Mouse (Mus musculus): ENCODE results near the gene Rab5b. TPM values are rescaled to one million over a fixed set of nuclear protein-coding genes. Genes with fewer than 3 reads are reported as not detected.

The Rab5b gene
- 71.3 and 72.9 TPM in 2 replicates for polyA plus RNA-seq (2016; fragmentation: Nextera tagmentation; extraction: Ambion mirVana)

DNA sequence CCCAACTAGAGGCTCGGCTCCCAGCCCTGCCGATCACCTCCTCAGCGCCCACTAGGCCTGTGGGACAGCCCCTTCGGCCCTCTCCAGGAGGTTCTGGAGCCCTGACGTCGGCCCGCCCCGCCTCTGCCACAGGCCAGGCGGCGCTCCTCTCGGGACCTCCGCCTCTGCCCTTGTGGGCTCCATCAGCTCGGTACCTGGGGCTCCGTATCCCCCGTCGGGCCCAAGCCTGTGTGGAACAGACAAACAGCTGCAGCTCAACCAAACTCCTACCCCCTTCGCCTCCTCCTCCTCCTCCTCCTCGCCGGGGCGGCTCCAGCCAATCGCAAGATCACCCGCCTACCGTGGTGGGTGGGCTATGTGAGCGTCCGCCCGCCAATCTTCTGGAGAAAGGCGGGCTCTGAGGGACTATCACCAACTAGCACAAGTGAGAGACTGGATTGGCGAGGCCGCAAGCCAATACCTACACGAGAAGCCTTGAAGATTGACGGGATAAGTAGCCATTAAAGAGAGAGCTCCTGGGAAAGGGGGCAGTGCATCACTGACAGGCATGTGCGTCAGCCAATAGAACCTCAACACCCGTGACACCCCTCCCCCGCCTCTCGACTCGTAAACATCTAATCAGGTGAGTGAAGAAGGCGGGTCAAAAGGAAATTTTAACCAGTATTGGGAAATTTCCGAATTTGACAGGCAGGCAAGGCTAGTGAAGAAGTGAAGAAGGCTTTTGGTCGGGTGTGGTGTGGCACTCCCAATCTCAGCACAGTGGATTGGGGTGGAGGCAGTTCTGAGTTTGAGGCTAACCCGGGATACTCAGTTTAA lies at the start of gene Rab5b:
Gene Rab5b, minus strand, starts transcription at position 273 of the 816 bp plus-strand sequence.
- ATAC-seq (ENCODE audit: insufficient number of reproducible peaks, low FRiP score) = peak; percentile 98
- peak within 1 kb of the TSS; percentile 98 for H3K27ac ChIP-seq (ENCODE audit: poor library complexity, severe bottlenecking)
- H3K27me3 ChIP-seq (replicated peaks) = no peaks in the 10 kb centered on the region
- H3K36me3 ChIP-seq = peaks cover 35% of the 10 kb centered on the region
- H3K4me2 ChIP-seq = peak within 1 kb of the TSS; percentile 82
- no peaks in the 10 kb centered on the region for H3K9me3 ChIP-seq (replicated peaks)
- peak within 1 kb of the TSS; percentile 93 for H3K4me3 ChIP-seq
- peak within 1 kb of the TSS; percentile 96 for H3K9ac ChIP-seq
- under 1% methylated on average over 40 of the region's 40 CpGs for WGBS
- peaks cover 21% of the 10 kb centered on the region for H3K4me1 ChIP-seq (replicated peaks)

DNA sequence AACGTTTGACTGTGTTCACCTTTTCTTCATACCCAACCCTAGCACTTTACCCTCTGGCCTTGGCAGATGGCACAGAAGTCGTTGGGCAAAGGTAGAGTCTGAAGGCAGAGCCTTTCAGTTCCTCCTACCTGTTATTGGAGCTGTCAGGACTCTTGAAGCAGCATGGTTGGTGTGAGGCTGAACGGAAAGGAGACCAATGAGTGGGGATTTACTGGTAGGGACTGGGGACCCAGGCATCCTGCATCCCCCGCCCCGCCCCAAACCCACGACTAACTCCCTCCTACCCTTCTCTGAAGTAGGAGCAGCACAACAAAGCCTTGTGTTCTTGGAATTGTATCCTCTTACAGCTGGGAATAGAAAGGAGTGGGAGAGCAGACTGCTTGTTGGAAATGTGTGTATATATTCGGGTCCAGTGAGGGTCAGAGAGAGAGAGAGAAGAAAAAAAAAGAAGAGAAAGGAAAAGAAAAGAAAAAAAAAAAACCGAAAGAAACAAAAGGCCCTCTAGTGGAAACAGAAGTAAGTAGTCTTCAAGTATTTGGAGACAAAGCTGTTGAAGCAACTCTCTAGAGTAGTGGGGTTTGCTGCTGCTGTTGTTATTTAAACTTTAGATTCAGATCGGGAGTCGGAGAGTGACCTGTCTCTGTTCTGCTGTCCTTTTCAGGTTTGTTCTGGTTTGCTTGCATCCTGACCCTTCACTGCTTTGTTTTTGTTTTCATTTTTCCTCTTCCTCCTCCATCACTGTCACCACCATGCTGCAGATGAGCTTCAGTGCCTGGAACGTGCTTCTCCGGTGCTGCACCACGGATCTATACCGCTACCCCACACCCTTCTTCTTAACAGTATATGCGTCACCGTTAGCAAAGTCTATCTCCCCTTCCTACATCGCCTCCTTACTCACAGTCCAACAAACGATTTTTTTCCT lies 48.9 kb upstream of the Rab5b start, which contains the start of gene Dgka:
Gene Dgka, minus strand, starts transcription at position 176 of the 922 bp plus-strand sequence.
- peak within 1 kb of the TSS; percentile 56 for H3K27ac ChIP-seq (ENCODE audit: poor library complexity, severe bottlenecking)
- peaks cover 10% of the 10 kb centered on the region for H3K27me3 ChIP-seq (replicated peaks)
- H3K9ac ChIP-seq = peak within 1 kb of the TSS; percentile 79
- peak within 1 kb of the TSS; percentile 93 for H3K4me2 ChIP-seq
- ATAC-seq (ENCODE audit: insufficient number of reproducible peaks, low FRiP score) = no peak
- no peaks in the 10 kb centered on the region for H3K9me3 ChIP-seq (replicated peaks)
- no peaks in the 10 kb centered on the region for H3K36me3 ChIP-seq
- H3K4me3 ChIP-seq = peak within 1 kb of the TSS; percentile 80
- H3K4me1 ChIP-seq (replicated peaks) = peaks cover 27% of the 10 kb centered on the region
- 19% methylated on average over 18 of the region's 18 CpGs for WGBS

DNA sequence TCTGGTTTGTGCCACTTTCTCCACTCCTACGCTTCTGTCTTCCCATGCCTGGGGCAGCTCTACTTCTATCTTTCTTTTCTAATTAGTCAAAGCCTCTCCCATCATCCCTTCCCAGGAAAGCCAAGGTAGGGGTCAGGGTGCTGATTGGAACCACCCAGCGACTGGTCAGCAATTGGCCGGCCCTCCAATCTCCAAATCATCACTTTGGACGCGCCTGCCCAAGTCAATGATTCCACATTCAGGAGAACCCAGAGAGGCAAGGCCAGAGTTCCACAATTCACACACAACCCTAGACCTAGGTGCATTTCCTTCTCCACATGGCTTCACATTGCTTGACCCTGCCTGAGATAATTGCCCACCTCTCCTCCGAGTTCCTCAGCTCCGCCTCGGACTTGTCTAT lies 48.1 kb upstream of the Rab5b start:
- Histone ChIP-seq H3K4me2 (peak overlapping the region; percentile 93), H3K4me1 (replicated peaks) (peaks cover 20% of the 10 kb centered on the region), H3K4me3 (peak overlapping the region; percentile 80), H3K27me3 (replicated peaks) (peaks cover 10% of the 10 kb centered on the region), H3K9me3 (replicated peaks) (no peaks in the 10 kb centered on the region), H3K36me3 (no peaks in the 10 kb centered on the region), H3K27ac (ENCODE audit: poor library complexity, severe bottlenecking) (peak overlapping the region; percentile 56), H3K9ac (peak overlapping the region; percentile 79)
- 9% methylated on average over 8 of the region's 8 CpGs for WGBS
- no peak for ATAC-seq (ENCODE audit: insufficient number of reproducible peaks, low FRiP score)

GRCm38 (mm10) chr10:128743791-128744191 lies 47.7 kb upstream of the Rab5b start:
- peak; percentile 62 for ATAC-seq (ENCODE audit: insufficient number of reproducible peaks, low FRiP score)
- Histone ChIP-seq H3K9me3 (replicated peaks) (no peaks in the 10 kb centered on the region), H3K27me3 (replicated peaks) (peaks cover 10% of the 10 kb centered on the region), H3K4me1 (replicated peaks) (peaks cover 17% of the 10 kb centered on the region), H3K27ac (ENCODE audit: poor library complexity, severe bottlenecking) (peak overlapping the region; percentile 56), H3K4me3 (peak overlapping the region; percentile 80), H3K9ac (peak overlapping the region; percentile 79), H3K4me2 (peak overlapping the region; percentile 93), H3K36me3 (no peaks in the 10 kb centered on the region)
- under 1% methylated on average over 36 of the region's 37 CpGs for WGBS

DNA sequence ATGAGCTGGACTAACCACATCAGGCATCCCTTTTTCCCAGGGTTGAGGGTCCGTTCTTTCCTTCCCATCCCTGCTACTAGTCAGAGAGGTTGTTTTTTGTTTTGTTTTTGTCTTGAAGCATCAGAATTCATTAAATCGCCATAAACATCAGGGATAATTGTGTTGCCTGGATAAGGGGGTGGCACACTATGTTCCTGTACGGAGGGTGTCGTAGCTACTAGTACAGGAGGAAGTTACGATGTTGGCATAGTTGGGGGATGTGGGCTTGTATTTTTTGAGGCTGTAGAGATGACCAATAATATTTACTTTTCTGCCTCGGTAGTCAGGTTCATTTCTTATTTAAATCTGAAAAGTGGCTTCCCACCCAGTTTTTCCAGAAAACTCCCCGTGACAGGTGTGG lies 47.2 kb upstream of the Rab5b start:
- 4% methylated on average over 7 of the region's 7 CpGs for WGBS
- Histone ChIP-seq H3K36me3 (no peaks in the 10 kb centered on the region), H3K4me3 (peak overlapping the region; percentile 80), H3K27me3 (replicated peaks) (peaks cover 10% of the 10 kb centered on the region), H3K9me3 (replicated peaks) (no peaks in the 10 kb centered on the region), H3K4me2 (peak overlapping the region; percentile 93), H3K4me1 (replicated peaks) (peaks cover 17% of the 10 kb centered on the region), H3K27ac (ENCODE audit: poor library complexity, severe bottlenecking) (peak overlapping the region; percentile 56), H3K9ac (peak overlapping the region; percentile 79)
- ATAC-seq (ENCODE audit: insufficient number of reproducible peaks, low FRiP score) = no peak

DNA sequence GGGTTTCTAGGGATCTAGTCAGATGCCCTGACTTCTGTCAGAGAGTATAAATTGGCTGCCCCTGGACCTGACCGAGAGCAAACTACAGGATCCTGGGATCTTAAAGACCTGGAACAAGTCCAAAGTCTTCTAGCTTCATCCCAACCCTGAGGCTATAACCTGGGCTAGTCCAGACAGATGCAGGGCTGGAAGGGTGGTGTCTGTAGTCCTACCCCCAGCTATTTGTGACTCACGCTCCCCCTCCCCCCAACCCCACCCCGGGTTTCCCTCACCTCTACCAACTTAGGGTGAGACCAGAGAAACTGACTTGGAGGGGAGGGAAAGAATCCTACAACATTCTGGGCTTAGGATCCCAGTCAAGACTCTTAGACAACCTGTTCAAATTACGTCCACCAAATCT lies 46.6 kb upstream of the Rab5b start:
- 32% methylated on average over 4 of the region's 4 CpGs for WGBS
- peaks cover 20% of the 10 kb centered on the region for H3K4me1 ChIP-seq (replicated peaks)
- H3K27ac ChIP-seq (ENCODE audit: poor library complexity, severe bottlenecking) = no peak overlapping the region
- H3K4me3 ChIP-seq = peak overlapping the region; percentile 80
- peak overlapping the region; percentile 36; the same call in 1 of the 2 replicates for H3K9ac ChIP-seq
- ATAC-seq (ENCODE audit: insufficient number of reproducible peaks, low FRiP score) = no peak
- no peaks in the 10 kb centered on the region for H3K9me3 ChIP-seq (replicated peaks)
- no peaks in the 10 kb centered on the region for H3K36me3 ChIP-seq
- H3K4me2 ChIP-seq = peak overlapping the region; percentile 93
- H3K27me3 ChIP-seq (replicated peaks) = peaks cover 10% of the 10 kb centered on the region

DNA sequence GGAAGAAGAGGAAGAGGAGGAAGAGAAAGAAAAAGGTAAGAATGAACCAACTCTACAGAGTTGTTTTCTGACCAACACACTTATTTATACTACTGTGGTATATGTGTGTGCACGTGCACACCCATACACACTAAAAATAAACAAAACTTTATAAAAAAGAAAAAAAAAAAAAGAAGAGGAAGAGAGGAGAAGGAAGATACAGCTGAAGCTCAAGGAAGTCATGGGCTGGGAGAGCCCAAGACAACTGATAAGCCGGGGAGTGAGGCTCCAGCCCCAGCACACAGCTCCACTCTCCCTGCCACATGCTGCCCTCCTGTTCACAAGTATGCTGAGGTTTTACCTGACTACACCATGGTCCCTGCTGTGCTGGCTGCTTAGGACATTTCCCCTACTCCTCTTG lies 44.2 kb upstream of the Rab5b start:
- 26% methylated on average over 2 of the region's 2 CpGs for WGBS
- H3K4me2 ChIP-seq = no peak overlapping the region
- no peak for ATAC-seq (ENCODE audit: insufficient number of reproducible peaks, low FRiP score)

GRCm38 (mm10) chr10:128737435-128737834 lies 41.4 kb upstream of the Rab5b start:
- H3K27me3 ChIP-seq (replicated peaks) = peaks cover 7% of the 10 kb centered on the region
- peak overlapping the region; percentile 18 for H3K4me3 ChIP-seq
- WGBS = 4% methylated on average over 15 of the region's 15 CpGs
- peak overlapping the region; percentile 62 for H3K4me2 ChIP-seq
- peak overlapping the region; percentile 26; the same call in 1 of the 2 replicates for H3K9ac ChIP-seq
- H3K9me3 ChIP-seq (replicated peaks) = peaks cover 4% of the 10 kb centered on the region; the same call in 1 of the 2 replicates
- peak; percentile 63 for ATAC-seq (ENCODE audit: insufficient number of reproducible peaks, low FRiP score)
- peaks cover 9% of the 10 kb centered on the region for H3K4me1 ChIP-seq (replicated peaks)
- H3K27ac ChIP-seq (ENCODE audit: poor library complexity, severe bottlenecking) = no peak overlapping the region
- peaks cover 9% of the 10 kb centered on the region; the same call in 1 of the 2 replicates for H3K36me3 ChIP-seq

More for the DNA sequence above, 44.2 kb upstream of the Rab5b start:
- Histone ChIP-seq H3K27ac (ENCODE audit: poor library complexity, severe bottlenecking) (no peak overlapping the region), H3K36me3 (0 out of 2 replicates have a peak, but pooled peaks cover 2% of the 10 kb centered on the region), H3K4me3 (no peak overlapping the region), H3K4me1 (replicated peaks) (peaks cover 25% of the 10 kb centered on the region), H3K9me3 (replicated peaks) (no peaks in the 10 kb centered on the region), H3K27me3 (replicated peaks) (peaks cover 10% of the 10 kb centered on the region), H3K9ac (no peak overlapping the region)

GRCm38 (mm10) chr10:128731992-128732391 lies 35.9 kb upstream of the Rab5b start:
- no peak for ATAC-seq (ENCODE audit: insufficient number of reproducible peaks, low FRiP score)
- Histone ChIP-seq H3K9me3 (replicated peaks) (peaks cover 4% of the 10 kb centered on the region; the same call in 1 of the 2 replicates), H3K4me2 (no peak overlapping the region), H3K4me3 (no peak overlapping the region), H3K9ac (no peak overlapping the region), H3K27ac (ENCODE audit: poor library complexity, severe bottlenecking) (no peak overlapping the region), H3K4me1 (replicated peaks) (no peaks in the 10 kb centered on the region), H3K27me3 (replicated peaks) (no peaks in the 10 kb centered on the region), H3K36me3 (peaks cover 9% of the 10 kb centered on the region; the same call in 1 of the 2 replicates)

DNA sequence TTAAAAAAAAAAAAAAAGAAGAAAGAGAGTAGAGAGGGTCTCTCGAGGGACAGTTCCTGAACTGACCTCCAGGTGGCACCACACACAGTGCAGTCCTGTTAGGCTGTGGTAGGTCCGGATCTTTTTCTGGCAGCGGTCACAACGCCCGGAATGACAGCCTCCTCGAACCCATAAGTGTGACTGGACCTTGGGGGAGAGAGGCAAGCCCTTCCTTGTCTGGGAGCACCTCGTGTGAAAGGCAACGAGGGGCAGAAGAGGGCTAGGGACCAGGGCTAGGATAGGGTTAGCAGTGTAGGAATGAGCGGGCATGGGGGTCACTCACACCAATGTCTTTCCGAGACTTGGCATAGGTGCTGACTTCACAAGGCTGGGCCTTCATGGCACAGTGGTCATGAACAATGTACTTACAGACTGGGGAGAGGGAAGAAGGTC lies 35.0 kb upstream of the Rab5b start:
- Histone ChIP-seq H3K4me2 (peak overlapping the region; percentile 38), H3K4me3 (no peak overlapping the region), H3K9me3 (replicated peaks) (peaks cover 4% of the 10 kb centered on the region; the same call in 1 of the 2 replicates), H3K4me1 (replicated peaks) (no peaks in the 10 kb centered on the region), H3K27me3 (replicated peaks) (no peaks in the 10 kb centered on the region), H3K9ac (no peak overlapping the region), H3K27ac (ENCODE audit: poor library complexity, severe bottlenecking) (no peak overlapping the region), H3K36me3 (peaks cover 7% of the 10 kb centered on the region; the same call in 1 of the 2 replicates)
- WGBS = 19% methylated on average over 10 of the region's 10 CpGs
- no peak for ATAC-seq (ENCODE audit: insufficient number of reproducible peaks, low FRiP score)

Data from heart, embryonic 12.5 days (tissue).